Mouse (Mus musculus) forebrain, embryonic 14.5 days (tissue): ENCODE data around the gene Coro7. TPM values are rescaled to one million over a fixed set of nuclear protein-coding genes. Genes with fewer than 3 reads are reported as not detected.
"Not testable (repeated sequence)": the region's sequence is repeated elsewhere in the genome, so short reads cannot be mapped to it uniquely, and the experiment has no call there.

ENCODE experiments used
- ATAC-seq: fragments of 200-750 bp; cut with Nextera tagmentation; 2 replicates; pipeline ENCODE4 v1.8.0; 2017; ENCODE audit warnings: mild to moderate bottlenecking, moderate library complexity
- DNase-seq: peaks from one replicate; pipeline ENCODE4 v3.0.0-alpha.2; 2015; ENCODE audit warnings: low spot score
- H3K27ac ChIP-seq: fragments of 300-500 bp; sonication (generic); 2 replicates; pipeline ENCODE4 v1.5.1; 2014; ENCODE audit warnings: low read depth, mild to moderate bottlenecking, control low read depth, low read length, moderate library complexity
- H3K27me3 ChIP-seq: fragments of 300-500 bp; sonication (generic); replicated peaks from 2 replicates; pipeline ENCODE4 v1.6.1; 2014; ENCODE audit warnings: low read length, control low read depth, mixed read lengths; ENCODE audit not compliant: control insufficient read depth, insufficient read depth
- H3K36me3 ChIP-seq: fragments of 300-500 bp; sonication (generic); 2 replicates; pipeline ENCODE4 v1.6.1; 2014; ENCODE audit warnings: low read length, control low read depth; ENCODE audit not compliant: control insufficient read depth, insufficient read depth
- H3K4me1 ChIP-seq: fragments of 300-500 bp; sonication (generic); 2 replicates; pipeline ENCODE4 v1.6.1; 2014; ENCODE audit warnings: antibody characterized with exemption, low read length, control low read depth; ENCODE audit not compliant: control insufficient read depth, insufficient read depth
- H3K4me2 ChIP-seq: fragments of 300-500 bp; sonication (generic); 2 replicates; pipeline ENCODE4 v1.6.1; 2014; ENCODE audit warnings: mild to moderate bottlenecking, control low read depth, low read length
- H3K4me3 ChIP-seq: fragments of 300-500 bp; sonication (generic); 2 replicates; pipeline ENCODE4 v1.5.1; 2014; ENCODE audit warnings: low read depth, low read length, control low read depth
- H3K9ac ChIP-seq: fragments of 300-500 bp; sonication (generic); 2 replicates; pipeline ENCODE4 v1.6.1; 2014; ENCODE audit warnings: mild to moderate bottlenecking, low read length, control low read depth, moderate library complexity
- H3K9me3 ChIP-seq: fragments of 300-500 bp; sonication (generic); replicated peaks from 2 replicates; pipeline ENCODE4 v1.6.1; 2016; ENCODE audit warnings: low read length, control low read depth, mixed read lengths; ENCODE audit not compliant: control insufficient read depth
- WGBS: fragments of 180-500 bp; shearing (Covaris S2); extraction: QIAGEN DNeasy Blood & Tissue Kit; methylation state at CpG from one replicate; pipeline ENCODE4 v1.1.7; 2014; 5-methylcytosine and 5-hydroxymethylcytosine counted together
- polyA plus RNA-seq: library from polyadenylated mRNA; unstranded; fragments of >200 nt; fragmentation: Nextera tagmentation; extraction: Ambion mirVana; gene quantifications from 2 replicates; pipeline ENCODE4 v1.2.1, GENCODE M21; 2014

Coro7 gene
- polyA plus RNA-seq, 1 experiment from 2014 or later = 9.2 TPM

- no peaks in the 10 kb centered on the region for H3K36me3 ChIP-seq
- H3K4me2 ChIP-seq = no peak overlapping the region
- WGBS = 76% methylated on average over 5 of the region's 5 CpGs
- H3K27ac ChIP-seq = no peak overlapping the region
- DNase-seq (no peak), ATAC-seq (no peak)
- H3K27me3 ChIP-seq = no peaks in the 10 kb centered on the region
- no peaks in the 10 kb centered on the region for H3K4me1 ChIP-seq
- no peaks in the 10 kb centered on the region for H3K9me3 ChIP-seq
- H3K9ac ChIP-seq = no peak overlapping the region
- no peak overlapping the region for H3K4me3 ChIP-seq
Observed at GRCm38 (mm10) chr16:4584438-4584837, 95.1 kb downstream of the Coro7 start.

- DNase-seq (no peak), ATAC-seq (no peak)
- Histone ChIP-seq H3K36me3 (no peaks in the 10 kb centered on the region), H3K4me1 (no peaks in the 10 kb centered on the region), H3K4me2 (no peak overlapping the region), H3K9ac (no peak overlapping the region), H3K27me3 (no peaks in the 10 kb centered on the region), H3K9me3 (no peaks in the 10 kb centered on the region), H3K27ac (no peak overlapping the region), H3K4me3 (no peak overlapping the region)
- WGBS = 89% methylated on average over 3 of the region's 3 CpGs
Observed at GRCm38 (mm10) chr16:4583807-4584206, 95.8 kb downstream of the Coro7 start.

DNA sequence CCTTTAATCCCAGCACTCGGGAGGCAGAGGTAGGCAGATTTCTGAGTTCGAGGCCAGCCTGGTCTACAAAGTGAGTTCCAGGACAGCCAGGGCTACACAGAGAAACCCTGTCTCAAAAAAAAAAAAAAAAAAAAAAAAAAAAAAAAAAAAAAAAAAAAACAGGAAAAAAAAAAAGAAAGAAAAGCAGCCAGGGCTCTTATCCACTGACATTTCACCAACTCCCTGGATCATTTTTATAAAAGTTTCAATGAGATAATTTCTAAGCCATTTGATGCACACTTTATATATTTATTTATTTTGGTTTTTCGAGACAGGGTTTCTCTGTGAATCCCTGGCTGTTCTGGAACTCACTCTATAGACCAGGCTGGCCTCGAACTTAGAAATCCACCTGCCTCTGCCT is 98.4 kb downstream of the Coro7 start:
- H3K27ac ChIP-seq, DNase-seq, H3K4me2 ChIP-seq, H3K9me3 ChIP-seq, H3K36me3 ChIP-seq, H3K4me1 ChIP-seq, H3K4me3 ChIP-seq, H3K27me3 ChIP-seq, H3K9ac ChIP-seq, ATAC-seq: not testable (repeated sequence)
- WGBS = 86% methylated on average over 4 of the region's 4 CpGs

GRCm38 (mm10) chr16:4578630-4579029 is 100.9 kb downstream of the Coro7 start:
- 84% methylated on average over 7 of the region's 7 CpGs for WGBS

GRCm38 (mm10) chr16:4576873-4577272 is 102.7 kb downstream of the Coro7 start:
- 66% methylated on average over 2 of the region's 2 CpGs for WGBS
- no peak overlapping the region for H3K4me3 ChIP-seq
- no peaks in the 10 kb centered on the region for H3K27me3 ChIP-seq
- DNase-seq = no peak
- no peak overlapping the region for H3K27ac ChIP-seq
- H3K9ac ChIP-seq = no peak overlapping the region
- H3K36me3 ChIP-seq = no peaks in the 10 kb centered on the region
- H3K4me1 ChIP-seq = no peaks in the 10 kb centered on the region
- H3K4me2 ChIP-seq = no peak overlapping the region
- no peaks in the 10 kb centered on the region for H3K9me3 ChIP-seq
- no peak for ATAC-seq

More at GRCm38 (mm10) chr16:4578630-4579029, 100.9 kb downstream of the Coro7 start:
- no peak overlapping the region for H3K27ac ChIP-seq
- no peaks in the 10 kb centered on the region for H3K36me3 ChIP-seq
- H3K9ac ChIP-seq = no peak overlapping the region
- ATAC-seq (no peak), DNase-seq (no peak)
- H3K4me2 ChIP-seq = no peak overlapping the region
- H3K9me3 ChIP-seq = no peaks in the 10 kb centered on the region
- no peak overlapping the region for H3K4me3 ChIP-seq
- H3K4me1 ChIP-seq = no peaks in the 10 kb centered on the region
- no peaks in the 10 kb centered on the region for H3K27me3 ChIP-seq

Other genes starting within 250 kb of the Coro7 start
- gene Srl, start 138.0 kb downstream of the Coro7 start, polyA plus RNA-seq = 34.0 and 34.1 TPM in 2 replicates
- 9.1 and 12.0 TPM in 2 replicates for gene Tfap4, start 119.9 kb downstream of the Coro7 start, polyA plus RNA-seq
- gene Glis2, start 85.1 kb downstream of the Coro7 start, polyA plus RNA-seq = 9.0 and 10.0 TPM in 2 replicates
- gene Pam16, start 54.8 kb downstream of the Coro7 start, polyA plus RNA-seq = 160 and 192 TPM in 2 replicates
- 2.1 and 2.8 TPM in 2 replicates for gene Vasn, start 39.8 kb downstream of the Coro7 start, polyA plus RNA-seq
- gene Dnaja3, start 39.8 kb downstream of the Coro7 start, polyA plus RNA-seq = 39.7 and 47.4 TPM in 2 replicates
- gene Nmral1, start 39.6 kb upstream of the Coro7 start, polyA plus RNA-seq = 127 and 143 TPM in 2 replicates
- 106 and 111 TPM in 2 replicates for gene Hmox2, start 46.6 kb upstream of the Coro7 start, polyA plus RNA-seq
- gene Cdip1, start 110.5 kb upstream of the Coro7 start, polyA plus RNA-seq = 87.1 and 96.5 TPM in 2 replicates
- gene 4930562C15Rik, start 155.6 kb upstream of the Coro7 start, polyA plus RNA-seq = 0.14 TPM in 2 replicates
- gene Ubald1, start 200.5 kb upstream of the Coro7 start, polyA plus RNA-seq = 37.9 and 44.4 TPM in 2 replicates
- gene Mgrn1, start 206.5 kb upstream of the Coro7 start, polyA plus RNA-seq = 85.3 and 93.0 TPM in 2 replicates